Mouse (Mus musculus) gastrocnemius, postnatal 10 days (tissue): Measurements from ENCODE around the gene AL732309.1. TPM values are rescaled to one million over a fixed set of nuclear protein-coding genes. Genes with fewer than 3 reads are reported as not detected.

Experiments used
- DNase-seq: peaks from one replicate; pipeline ENCODE4 v3.0.0; 2021; ENCODE audit warnings: mixed read lengths
- total RNA-seq, 2 experiments: library from RNA; stranded (reverse); gene quantifications; 2 replicates each; pipeline ENCODE4 v1.2.3; 2021

Gene AL732309.1
- total RNA-seq, 2 experiments from 2014 or later: 1.3 to 1.4 TPM

GRCm38 (mm10) chr2:25239766-25240165 is 6.9 kb downstream of the AL732309.1 start:
- no peak for DNase-seq

DNA sequence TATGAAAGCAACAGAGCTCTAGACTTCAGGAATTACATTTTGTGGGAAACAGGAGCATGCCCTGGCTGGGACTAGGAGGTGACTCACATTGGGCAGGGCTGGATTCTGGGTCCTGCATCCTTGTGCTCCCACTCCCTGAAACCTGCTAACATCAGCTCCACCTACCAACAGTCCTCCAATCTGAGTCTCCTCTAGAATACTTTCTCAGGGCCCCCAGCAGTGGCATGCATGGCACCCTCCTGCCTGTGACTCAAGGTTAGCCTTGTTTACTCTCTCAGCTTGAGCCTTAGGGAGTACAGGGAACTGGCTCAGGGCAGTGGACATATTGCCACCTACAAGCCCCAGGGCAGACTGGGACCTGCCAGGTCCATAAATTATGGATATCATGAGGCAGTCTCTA is 8.6 kb downstream of the AL732309.1 start:
- no peak for DNase-seq

DNA sequence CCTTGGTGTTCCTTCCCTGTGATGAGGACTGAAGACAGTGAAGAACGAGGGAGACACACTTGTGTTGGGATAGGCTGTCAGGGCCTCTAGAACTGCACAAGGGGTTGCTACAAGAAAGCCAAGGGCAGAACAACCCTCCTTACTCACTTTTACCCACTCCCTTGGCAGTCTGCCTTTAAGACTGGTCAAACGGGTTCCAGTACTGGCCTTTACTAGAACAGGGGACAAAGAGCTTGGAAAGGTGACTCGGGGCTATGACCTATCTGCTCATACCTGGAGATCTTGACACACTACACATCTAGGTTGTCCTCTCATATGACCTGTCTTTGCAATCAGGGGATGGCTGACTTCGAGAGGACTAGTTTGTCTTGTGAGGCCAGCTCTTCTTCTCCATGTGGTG is 9.1 kb downstream of the AL732309.1 start:
- no peak for DNase-seq

DNA sequence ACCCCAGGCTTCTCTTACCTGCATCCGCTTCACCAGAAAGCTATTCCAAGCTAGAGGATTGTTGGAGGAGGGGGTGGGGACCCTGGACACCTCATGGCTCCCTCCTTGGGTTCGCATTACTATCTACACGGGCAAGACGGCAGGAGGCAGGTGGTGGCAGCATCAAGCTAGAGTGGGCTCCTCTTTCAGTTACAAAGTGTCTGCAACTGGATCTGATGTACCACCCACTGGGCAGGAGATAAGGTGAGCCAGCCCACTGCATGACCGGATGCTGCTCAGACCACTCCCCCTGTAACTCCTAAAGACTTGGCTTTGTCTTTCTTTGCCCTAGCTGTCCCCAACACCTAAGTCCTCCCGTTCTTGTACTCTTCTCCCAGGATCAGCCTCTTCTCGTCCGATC is 10.0 kb downstream of the AL732309.1 start, which contains the start of gene Rnf224:
Gene Rnf224, minus strand, starts transcription at position 174 of the 400 bp plus-strand sequence.
- no peak for DNase-seq

- DNase-seq: no peak
Measured at GRCm38 (mm10) chr2:25234551-25235220, 12.0 kb downstream of the AL732309.1 start.

DNA sequence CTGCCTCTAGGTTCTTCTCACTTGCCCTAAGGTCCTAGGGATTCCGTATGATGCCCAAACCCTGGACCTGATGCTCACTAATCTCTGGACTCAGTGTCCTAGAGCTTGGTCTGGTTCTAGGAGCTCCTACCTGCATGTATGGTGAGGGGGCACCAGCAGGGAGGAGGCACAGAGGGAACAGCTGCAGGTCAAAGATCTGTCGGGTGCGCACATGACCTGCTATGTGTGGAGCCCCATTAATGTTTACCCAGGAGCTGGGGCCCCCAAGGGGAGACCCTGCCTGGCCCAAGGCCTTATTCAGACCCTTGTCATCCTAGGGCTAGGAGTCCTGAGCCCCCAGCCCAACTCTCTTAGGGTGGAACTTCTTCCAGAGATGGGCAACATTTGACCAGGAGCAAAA is 12.6 kb downstream of the AL732309.1 start, which contains the start of gene Slc34a3:
Gene Slc34a3, minus strand, starts transcription at position 315 of the 400 bp plus-strand sequence.
- DNase-seq: no peak

DNA sequence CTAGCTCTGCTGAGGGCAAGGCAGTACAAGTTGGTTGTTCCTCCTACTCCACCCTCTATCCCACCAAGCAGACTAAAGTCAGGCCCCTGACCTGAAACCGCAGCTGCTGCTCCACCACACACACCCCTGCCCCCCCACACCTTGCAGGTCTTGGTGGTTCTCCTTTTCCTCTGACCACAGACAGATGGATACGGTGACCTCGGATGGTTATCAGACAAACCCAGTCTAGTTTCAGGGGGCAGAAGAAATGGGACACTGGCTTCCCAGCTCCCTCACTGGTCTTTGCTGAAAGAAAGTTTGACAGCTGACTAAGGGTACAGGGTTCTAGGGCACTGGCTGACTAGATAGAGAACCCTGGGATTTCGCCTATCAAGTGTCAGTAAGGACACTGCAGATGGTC is 13.2 kb downstream of the AL732309.1 start:
- no peak for DNase-seq

DNA sequence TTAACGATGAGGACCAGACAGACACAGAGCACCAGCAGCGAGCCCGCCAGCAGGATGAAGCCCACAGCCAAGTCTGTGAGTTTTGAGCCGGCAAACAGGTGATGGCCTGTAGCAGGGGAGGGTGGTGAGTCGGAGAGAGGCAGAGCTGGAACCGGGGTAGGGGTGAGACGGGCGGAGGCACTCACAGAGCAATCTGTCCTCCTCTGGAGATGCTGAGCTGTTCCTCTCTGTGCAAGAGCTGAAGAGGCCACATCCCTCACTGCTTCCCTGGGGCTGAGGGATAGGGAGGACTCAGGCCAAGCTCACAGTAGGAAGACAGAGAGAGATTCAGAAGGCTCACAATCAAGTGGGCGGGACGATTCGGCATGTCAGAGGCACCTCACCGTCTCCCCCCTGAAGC is 15.6 kb downstream of the AL732309.1 start:
- no peak for DNase-seq

GRCm38 (mm10) chr2:25230581-25230980 is 16.1 kb downstream of the AL732309.1 start:
- no peak for DNase-seq

DNA sequence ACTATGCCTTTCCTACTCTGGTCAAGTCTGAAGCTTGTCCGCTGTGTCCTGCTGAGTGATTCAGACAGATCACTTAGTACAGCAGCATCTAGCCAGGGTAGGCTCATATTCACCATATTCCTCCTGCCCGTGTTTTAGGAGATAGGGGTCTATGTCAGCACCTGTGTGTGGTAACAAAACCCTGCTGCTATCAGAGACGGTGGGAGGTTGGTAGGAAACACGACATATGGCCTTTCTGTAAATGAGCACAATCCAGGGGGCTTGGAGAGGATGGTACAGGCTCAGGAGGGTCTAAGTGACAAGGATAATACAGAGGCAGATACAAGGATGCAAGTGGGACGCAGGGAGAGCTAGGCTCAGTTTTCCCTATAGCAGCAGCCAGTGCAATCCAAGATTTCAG is 17.1 kb downstream of the AL732309.1 start:
- no peak for DNase-seq

- DNase-seq: no peak
Measured at GRCm38 (mm10) chr2:25228995-25229530, 17.6 kb downstream of the AL732309.1 start.

DNA sequence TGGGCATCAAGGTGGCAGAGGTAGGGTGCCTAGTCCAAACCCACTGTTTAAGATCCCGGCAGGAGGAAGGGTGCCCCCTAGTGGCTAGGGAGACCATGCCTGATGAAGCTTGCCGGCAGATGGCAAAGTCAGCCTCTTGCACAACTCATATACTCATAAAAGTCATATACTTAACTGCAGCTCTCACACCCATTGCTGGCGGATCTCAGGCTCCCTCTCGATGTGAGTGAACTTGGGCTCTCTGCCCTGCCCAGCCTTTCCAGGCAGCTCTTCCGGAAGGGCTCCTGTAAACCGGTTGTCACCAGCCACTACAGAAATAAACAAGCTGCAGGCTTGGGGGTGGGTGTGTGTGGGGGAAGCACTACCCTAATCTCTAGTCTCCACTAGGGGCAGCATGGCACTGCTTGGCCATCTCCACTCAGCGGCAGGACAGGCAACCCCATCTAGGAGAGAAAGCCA is 18.2 kb downstream of the AL732309.1 start:
- peak; percentile 84 for DNase-seq

GRCm38 (mm10) chr2:25227406-25227805 is 19.3 kb downstream of the AL732309.1 start:
- DNase-seq: no peak

- DNase-seq: peak; percentile 61
Measured at GRCm38 (mm10) chr2:25226864-25227263, 19.8 kb downstream of the AL732309.1 start.

- DNase-seq: no peak
Measured at GRCm38 (mm10) chr2:25225811-25226379, 20.8 kb downstream of the AL732309.1 start.

DNA sequence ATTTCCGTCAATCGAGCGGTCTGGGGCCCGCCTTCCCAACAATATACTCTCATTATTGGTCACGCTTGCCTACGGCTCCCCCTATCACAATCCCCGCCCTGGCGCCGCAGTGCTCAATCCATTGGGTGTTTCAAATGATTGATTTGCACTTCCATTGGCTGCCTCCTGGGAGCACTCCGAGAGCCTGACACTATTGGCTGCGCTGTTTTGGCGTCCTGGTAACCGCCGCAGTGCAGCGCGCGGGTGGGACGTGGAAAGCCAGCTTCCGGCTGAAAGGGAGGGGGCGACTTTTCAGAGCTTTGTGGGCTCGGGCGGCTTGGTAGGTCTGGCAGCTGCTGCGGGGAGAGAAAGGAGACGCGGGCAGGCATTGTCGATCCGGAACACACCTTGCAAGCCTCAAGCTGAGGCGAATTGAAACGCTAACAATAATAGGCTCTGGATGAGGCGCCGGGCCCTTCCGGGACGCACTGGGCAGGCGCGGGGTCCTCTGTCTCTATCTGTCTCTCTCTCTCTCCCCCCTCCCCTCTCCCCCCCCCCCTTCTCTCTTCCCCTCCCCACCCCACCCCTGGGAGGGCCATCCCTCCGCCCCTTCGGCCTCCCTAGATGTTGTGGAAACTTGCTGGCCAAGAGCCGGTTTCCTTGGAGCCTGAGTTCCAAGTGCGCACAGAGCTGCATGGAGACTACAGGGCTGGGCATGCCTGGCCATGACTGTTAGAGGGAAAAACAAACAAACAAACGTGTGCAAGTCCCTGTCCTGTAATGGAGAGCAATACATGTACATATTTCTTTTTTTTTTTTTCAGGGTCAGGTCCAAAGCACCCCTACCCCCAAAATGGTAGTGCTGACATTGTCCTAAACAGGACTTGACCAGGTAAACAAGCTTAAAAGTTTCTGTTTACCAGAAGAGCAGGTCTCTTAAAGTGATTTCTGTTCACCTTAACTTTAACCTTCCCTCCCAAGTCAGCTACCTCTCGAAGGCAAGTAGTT is 21.6 kb downstream of the AL732309.1 start:
- DNase-seq: peak; percentile 92

GRCm38 (mm10) chr2:25224492-25224765 is 22.2 kb downstream of the AL732309.1 start, which contains the start of gene Tubb4b:
Tubb4b (minus strand) TSS chr2:25224702.
- no peak for DNase-seq

DNA sequence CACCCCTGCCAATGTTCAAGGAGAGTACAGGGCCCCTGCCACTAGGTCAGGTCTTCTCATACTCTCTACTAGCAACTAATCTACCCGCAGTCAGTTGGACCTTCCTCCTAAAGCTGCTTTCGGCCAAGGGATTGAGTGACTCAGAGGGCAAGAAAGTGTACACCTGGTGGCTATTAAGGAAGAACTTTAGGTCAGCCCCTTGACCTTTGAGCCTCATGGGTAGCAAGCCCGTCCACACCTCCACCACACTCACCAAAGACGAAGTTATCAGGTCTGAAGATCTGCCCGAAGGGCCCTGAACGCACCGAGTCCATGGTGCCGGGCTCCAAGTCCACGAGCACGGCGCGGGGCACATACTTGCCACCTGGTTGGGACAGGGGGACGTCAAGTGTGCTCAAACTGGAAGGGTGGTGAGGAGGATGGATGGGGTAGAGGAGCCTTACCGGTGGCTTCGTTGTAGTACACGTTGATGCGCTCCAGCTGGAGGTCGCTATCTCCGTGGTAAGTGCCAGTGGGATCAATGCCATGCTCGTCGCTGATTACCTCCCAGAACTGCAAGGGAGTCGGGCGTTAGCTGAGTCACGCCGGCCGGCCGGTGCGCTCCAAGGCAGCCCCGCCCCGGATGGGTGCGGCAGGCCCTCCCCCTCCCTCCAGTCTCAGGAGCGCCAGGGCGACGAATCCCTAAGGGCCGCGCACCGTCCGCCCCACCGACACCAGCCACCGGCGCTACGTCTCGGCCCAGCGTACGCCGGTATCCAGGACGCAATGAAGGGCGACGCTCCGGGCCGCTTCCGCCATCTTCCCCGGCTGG is 22.8 kb downstream of the AL732309.1 start:
- peak; percentile 78 for DNase-seq

- DNase-seq: no peak
Measured at GRCm38 (mm10) chr2:25221331-25221772, 25.3 kb downstream of the AL732309.1 start.

DNA sequence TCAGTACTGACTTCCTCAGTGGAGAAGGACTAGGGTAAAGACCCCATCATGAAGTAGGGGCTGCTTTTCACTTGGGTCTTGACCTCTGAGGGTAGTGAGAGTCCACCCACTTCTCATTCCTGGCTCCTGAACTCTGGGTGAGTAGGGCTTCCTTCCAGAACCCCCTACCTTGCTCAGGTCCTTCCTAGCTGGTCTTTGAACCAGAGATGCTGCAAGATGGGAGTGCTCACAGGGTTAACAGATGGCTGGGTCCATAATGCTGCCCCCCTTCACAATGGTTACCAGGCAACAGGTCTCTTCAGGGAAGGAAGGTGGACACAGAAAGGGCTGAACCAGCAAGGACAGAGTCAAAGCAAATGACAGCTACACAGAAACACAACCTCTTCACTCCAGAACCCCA is 28.2 kb downstream of the AL732309.1 start, which contains the start of gene Fam166a:
Gene Fam166a, plus strand, starts transcription at position 301 of the 400 bp plus-strand sequence.
- DNase-seq: no peak

- no peak for DNase-seq
Measured at GRCm38 (mm10) chr2:25217666-25218065, 29.0 kb downstream of the AL732309.1 start.
